Mouse (Mus musculus) bone marrow, adult 2 months (tissue): ENCODE measurements at regions not wholly inside any gene's neighbourhood (a gene's known extent, or its start where the extent isn't known, plus 50 kb on each side); places are given as distances from the start of the nearest gene placed in this dataset.

Source experiments
- CTCF ChIP-seq: fragments of 200-500 bp; IDR thresholded peaks from 2 replicates; pipeline ENCODE4 v1.5.1; 2011; ENCODE audit warnings: low read length, control low read depth; ENCODE audit not compliant: control insufficient read depth, insufficient read depth
- POLR2A ChIP-seq: fragments of 200-500 bp; IDR thresholded peaks from 2 replicates; pipeline ENCODE4 v1.6.1; 2011; ENCODE audit warnings: low read depth, mild to moderate bottlenecking, control low read depth, low read length, borderline replicate concordance; ENCODE audit not compliant: control insufficient read depth

GRCm38 (mm10) chr11:64673546-64673945 lies 237.1 kb upstream of the F930015N05Rik start:
- TF ChIP-seq CTCF = no peak
- TF ChIP-seq POLR2A = no peak
